In genomic region chr5:107233366-107234354, GRCm38 (mm10) we compare ENCODE assay signal across 10 mouse cellular contexts. TPM values are rescaled to one million over a fixed set of nuclear protein-coding genes. Genes with fewer than 3 reads are reported as not detected.
DNase-seq lines count a peak whose midpoint lies in the region; ATAC-seq and TF ChIP-seq lines count a peak whose summit lies in the region.
"Had no signal": no experiment of that assay in that cellular context is flagged by ENCODE, and none has a peak within 500 bp of the region (broad histone marks: within the 10 kb centered on the region; RNA-seq: fewer than 3 reads in every experiment).

No protein-coding gene starts in this region.

- no peak for ATAC-seq in kidney, embryonic 15.5 days (replicated peaks; ENCODE audit: low FRiP score)
- peak; percentile 46; the same call in 1 of the 2 replicates for ATAC-seq in lung, postnatal 0 days
- ATAC-seq in neural tube, embryonic 15.5 days (ENCODE audit: low FRiP score), result no peak
- ATAC-seq: forebrain, embryonic 15.5 days had no signal

- peaks cover 70% of the 10 kb centered on the region for H3K4me1 ChIP-seq in brown adipose tissue, adult 24 weeks (ENCODE audit: control insufficient read depth, insufficient read depth, insufficient read length, low read length)
- H3K4me1 ChIP-seq in heart, adult 2 months (ENCODE audit: control insufficient read depth, insufficient read depth, low read length), result peaks cover 47% of the 10 kb centered on the region
- peaks cover 69% of the 10 kb centered on the region for H3K4me1 ChIP-seq in kidney, embryonic 15.5 days
- H3K4me1 ChIP-seq in lung, postnatal 0 days (ENCODE audit: insufficient read depth, low read depth, low read length), result peaks cover 26% of the 10 kb centered on the region
- H3K4me1 ChIP-seq in neural tube, embryonic 15.5 days, result peaks cover 16% of the 10 kb centered on the region
- H3K4me1 ChIP-seq: forebrain, embryonic 15.5 days had no signal

- peak; percentile 58 to 73 for DNase-seq in heart, adult 2 months
- DNase-seq in lung, postnatal 0 days (ENCODE audit: low spot score), result peak; percentile 22
- DNase-seq in adipocyte (ENCODE audit: low spot score), result no peak
- DNase-seq in cerebellum, adult 11 months, result no peak
- no peak for DNase-seq in spleen, postnatal 14 days (ENCODE audit: low spot score in 2 of 2)

- intact Hi-C loops in heart, adult 2 months (cut with DNase I), result loop anchor here (2.0 to 5.0 kb wide), 2 partner anchors 54 to 83 kb away; partner anchors contain the start of gene Tgfbr3

- no peak for TF ChIP-seq CTCF in heart, adult 2 months (IDR thresholded peaks at IDR 0.05)
- TF ChIP-seq CTCF in lung, postnatal 0 days (IDR thresholded peaks at IDR 0.05), result no peak

- H3K27me3 ChIP-seq in heart, adult 2 months (ENCODE audit: control insufficient read depth, insufficient read depth, low read length), result no peaks in the 10 kb centered on the region
- no peaks in the 10 kb centered on the region for H3K27me3 ChIP-seq in kidney, embryonic 15.5 days
- no peaks in the 10 kb centered on the region for H3K27me3 ChIP-seq in lung, postnatal 0 days (replicated peaks; ENCODE audit: insufficient read depth, low read length)
- peaks cover 4% of the 10 kb centered on the region for H3K27me3 ChIP-seq in neural tube, embryonic 15.5 days (replicated peaks)

- H3K36me3 ChIP-seq in heart, adult 2 months (ENCODE audit: control insufficient read depth, insufficient read depth, low read length), result peaks cover 38% of the 10 kb centered on the region
- H3K36me3 ChIP-seq in kidney, embryonic 15.5 days, result no peaks in the 10 kb centered on the region
- H3K36me3 ChIP-seq in lung, postnatal 0 days (ENCODE audit: insufficient read depth, low read length), result no peaks in the 10 kb centered on the region
- no peaks in the 10 kb centered on the region for H3K36me3 ChIP-seq in neural tube, embryonic 15.5 days
- H3K36me3 ChIP-seq: forebrain, embryonic 15.5 days had no signal

- H3K4me3 ChIP-seq in brown adipose tissue, adult 24 weeks (ENCODE audit: insufficient read depth, low read depth, low read length), result no peak overlapping the region
- no peak overlapping the region for H3K4me3 ChIP-seq in heart, adult 2 months
- no peak overlapping the region for H3K4me3 ChIP-seq in kidney, embryonic 15.5 days (replicated peaks)
- no peak overlapping the region for H3K4me3 ChIP-seq in lung, postnatal 0 days (ENCODE audit: low read depth, low read length)
- no peak overlapping the region for H3K4me3 ChIP-seq in neural tube, embryonic 15.5 days (replicated peaks)
- H3K4me3 ChIP-seq: forebrain, embryonic 15.5 days; myocyte had no signal

- no peaks in the 10 kb centered on the region for H3K9me3 ChIP-seq in kidney, embryonic 15.5 days (replicated peaks)
- H3K9me3 ChIP-seq in lung, postnatal 0 days (ENCODE audit: low read length), result no peaks in the 10 kb centered on the region
- no peaks in the 10 kb centered on the region for H3K9me3 ChIP-seq in neural tube, embryonic 15.5 days (replicated peaks)
- H3K9me3 ChIP-seq: forebrain, embryonic 15.5 days had no signal

- peak; percentile 81; the same call in 1 of the 2 replicates for TF ChIP-seq EP300 in heart, adult 2 months (IDR thresholded peaks at IDR 0.05; ENCODE audit: insufficient read depth, low read depth, low read length)
- no peak for TF ChIP-seq EP300 in lung, postnatal 0 days (IDR thresholded peaks at IDR 0.05)

- H3K4me2 ChIP-seq in kidney, embryonic 15.5 days, result no peak overlapping the region
- no peak overlapping the region for H3K4me2 ChIP-seq in lung, postnatal 0 days (replicated peaks; ENCODE audit: low read depth, low read length)
- no peak overlapping the region for H3K4me2 ChIP-seq in neural tube, embryonic 15.5 days
- H3K4me2 ChIP-seq: forebrain, embryonic 15.5 days had no signal

- TF ChIP-seq POLR2A in heart, adult 2 months (IDR thresholded peaks at IDR 0.05; ENCODE audit: insufficient read depth, low read depth, low read length), result no peak

- peaks cover 3% of the 10 kb centered on the region; the same call in 1 of the 2 replicates for H3K79me2 ChIP-seq in heart, adult 2 months (replicated peaks; ENCODE audit: control insufficient read depth, insufficient read depth, low read length)

- 18% methylated on average over 14 of the region's 14 CpGs for WGBS in heart, adult 2 months
- 46% methylated on average over 14 of the region's 14 CpGs for WGBS in kidney, embryonic 15.5 days
- 34% methylated on average over 14 of the region's 14 CpGs for WGBS in lung, postnatal 0 days
- WGBS in neural tube, embryonic 15.5 days, result 73% methylated on average over 14 of the region's 14 CpGs

- H3K9ac ChIP-seq in heart, adult 2 months (ENCODE audit: low read depth, low read length), result peak overlapping the region; percentile 6; the same call in 1 of the 2 replicates
- H3K9ac ChIP-seq in kidney, embryonic 15.5 days, result no peak overlapping the region
- no peak overlapping the region for H3K9ac ChIP-seq in lung, postnatal 0 days (replicated peaks; ENCODE audit: low read depth)
- H3K9ac ChIP-seq in neural tube, embryonic 15.5 days (replicated peaks), result no peak overlapping the region
- H3K9ac ChIP-seq: forebrain, embryonic 15.5 days had no signal

- H3K27ac ChIP-seq in brown adipose tissue, adult 24 weeks (replicated peaks; ENCODE audit: low read depth, low read length), result peak overlapping the region; percentile 96
- H3K27ac ChIP-seq in heart, adult 2 months, result peak overlapping the region; percentile 78
- H3K27ac ChIP-seq in kidney, embryonic 15.5 days, result peak overlapping the region; percentile 14; the same call in 1 of the 2 replicates
- peak overlapping the region; percentile 14; the same call in 1 of the 2 replicates for H3K27ac ChIP-seq in lung, postnatal 0 days (ENCODE audit: low read length)
- no peak overlapping the region for H3K27ac ChIP-seq in neural tube, embryonic 15.5 days (replicated peaks)
- H3K27ac ChIP-seq: forebrain, embryonic 15.5 days had no signal

RNA-seq across cellular contexts. Expression of gene Tgfbr3, which starts 55.8 kb away (rescaled TPM):
- polyA plus RNA-seq in brown adipose tissue, adult 24 weeks (2012; ENCODE audit: insufficient read depth, insufficient read length, missing spikeins), result 27.0 and 33.8 TPM in 2 replicates
- 10 to 100 TPM; 41.2 to 47.6 TPM for total RNA-seq in heart, adult 2 months (2021)
- 27.2 and 32.6 TPM in 2 replicates for polyA plus RNA-seq in heart, adult 2 months (2012; rRNA removed)
- polyA plus RNA-seq in kidney, embryonic 15.5 days (2015; fragmentation: Nextera tagmentation; extraction: Ambion mirVana), result 15.8 and 19.8 TPM in 2 replicates
- 21.4 and 21.5 TPM in 2 replicates for polyA plus RNA-seq in lung, postnatal 0 days (2015; fragmentation: Nextera tagmentation; extraction: Ambion mirVana)
- 6.6 and 10.1 TPM in 2 replicates for polyA plus RNA-seq in neural tube, embryonic 15.5 days (2015; fragmentation: Nextera tagmentation; extraction: Ambion mirVana)

Comparison
In these comparisons a context has a peak if more than half of its experiments do, and no peak if none do; other contexts are left out.
1. DNase-seq: peak in heart, adult 2 months (2 of 2) and lung, postnatal 0 days (single experiment); none in adipocyte (single experiment), cerebellum, adult 11 months (single experiment) and spleen, postnatal 14 days (0 of 2).